Mouse (Mus musculus) forebrain, embryonic 15.5 days (tissue): Measurements from ENCODE around the gene Abcc5. TPM values are rescaled to one million over a fixed set of nuclear protein-coding genes. Genes with fewer than 3 reads are reported as not detected.
"Not testable (repeated sequence)": the region's sequence is repeated elsewhere in the genome, so short reads cannot be mapped to it uniquely, and the experiment has no call there.

Experiments used
- ATAC-seq: fragments of 200-750 bp; cut with Nextera tagmentation; replicated peaks from 2 replicates; pipeline ENCODE4 v1.8.0; 2017; ENCODE audit warnings: mild to moderate bottlenecking, moderate TSS enrichment, moderate library complexity
- H3K27ac ChIP-seq: fragments of 300-500 bp; sonication (generic); replicated peaks from 2 replicates; pipeline ENCODE4 v1.5.1; 2015; ENCODE audit warnings: mild to moderate bottlenecking, inconsistent platforms
- H3K27me3 ChIP-seq: fragments of 300-500 bp; sonication (generic); 2 replicates; pipeline ENCODE4 v1.6.1; 2015; ENCODE audit warnings: inconsistent platforms
- H3K36me3 ChIP-seq: fragments of 300-500 bp; sonication (generic); 2 replicates; pipeline ENCODE4 v1.6.1; 2015; ENCODE audit warnings: mild to moderate bottlenecking, inconsistent platforms
- H3K4me1 ChIP-seq: fragments of 300-500 bp; sonication (generic); 2 replicates; pipeline ENCODE4 v1.6.1; 2015; ENCODE audit warnings: inconsistent platforms
- H3K4me2 ChIP-seq: fragments of 300-500 bp; sonication (generic); replicated peaks from 2 replicates; pipeline ENCODE4 v1.6.1; 2015; ENCODE audit warnings: mild to moderate bottlenecking, inconsistent platforms
- H3K4me3 ChIP-seq: fragments of 300-500 bp; sonication (generic); 2 replicates; pipeline ENCODE4 v1.5.1; 2015; ENCODE audit warnings: mild to moderate bottlenecking, inconsistent platforms
- H3K9ac ChIP-seq: fragments of 300-500 bp; sonication (generic); replicated peaks from 2 replicates; pipeline ENCODE4 v1.6.1; 2015; ENCODE audit warnings: mild to moderate bottlenecking, inconsistent platforms
- H3K9me3 ChIP-seq: fragments of 300-500 bp; sonication (generic); 2 replicates; pipeline ENCODE4 v1.6.1; 2016; ENCODE audit warnings: inconsistent platforms
- WGBS: fragments of 180-500 bp; shearing (Covaris S2); methylation state at CpG from one replicate; pipeline ENCODE4 v1.1.7; 2015; ENCODE audit warnings: mixed read lengths; 5-methylcytosine and 5-hydroxymethylcytosine counted together
- polyA plus RNA-seq: library from polyadenylated mRNA; unstranded; fragments of >200 nt; fragmentation: Nextera tagmentation; extraction: Ambion mirVana; gene quantifications from 2 replicates; pipeline ENCODE4 v1.2.1, GENCODE M21; 2015

The Abcc5 gene
- 143 and 144 TPM in 2 replicates for polyA plus RNA-seq

DNA sequence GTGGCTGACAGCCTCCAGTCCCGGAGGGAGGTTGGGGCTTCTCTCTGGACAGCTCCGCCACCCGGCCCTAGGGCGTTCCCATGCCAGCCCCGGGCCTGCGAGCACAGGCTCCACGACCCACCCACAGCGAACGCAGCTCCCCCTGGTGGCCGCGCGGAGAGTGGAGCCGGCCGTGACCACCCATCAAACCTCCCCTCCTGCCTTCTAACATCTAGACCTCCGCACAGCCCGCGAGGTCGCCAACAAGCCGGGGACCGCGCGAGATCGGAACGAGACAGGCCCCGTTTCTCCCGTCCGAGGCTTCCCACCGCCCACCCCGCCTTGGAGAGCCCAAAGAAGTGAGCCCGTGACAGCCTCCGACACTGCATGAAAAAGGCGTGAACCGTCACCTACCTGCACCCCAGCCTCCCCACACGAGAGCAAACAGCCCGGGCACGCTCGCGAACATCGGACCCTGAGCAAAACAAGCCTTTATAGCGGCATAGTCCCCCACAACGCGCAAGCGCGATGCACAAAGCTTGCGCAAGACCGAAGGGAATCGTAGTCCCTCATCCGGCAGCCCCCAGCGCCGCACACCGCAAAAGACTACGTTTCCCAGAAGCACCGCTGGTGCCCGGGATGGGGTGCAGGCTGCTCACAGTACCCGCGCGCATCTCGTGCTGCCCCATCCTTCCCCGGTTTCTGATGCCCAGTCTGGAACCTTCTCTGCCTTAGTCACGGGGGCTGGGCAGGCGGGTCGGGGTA is at the start of gene Abcc5:
Abcc5 (minus strand) TSS at position 540 of the 744 bp plus-strand sequence.
- H3K4me3 ChIP-seq = peak within 1 kb of the TSS; percentile 72
- peak within 1 kb of the TSS; percentile 91 for H3K27ac ChIP-seq
- peak; percentile 100 for ATAC-seq
- H3K9me3 ChIP-seq = no peaks in the 10 kb centered on the region
- WGBS = under 1% methylated on average over 62 of the region's 62 CpGs
- H3K27me3 ChIP-seq = no peaks in the 10 kb centered on the region
- peak within 1 kb of the TSS; percentile 77 for H3K9ac ChIP-seq
- H3K4me2 ChIP-seq = peak within 1 kb of the TSS; percentile 54
- peaks cover 10% of the 10 kb centered on the region for H3K36me3 ChIP-seq
- H3K4me1 ChIP-seq = peaks cover 25% of the 10 kb centered on the region

DNA sequence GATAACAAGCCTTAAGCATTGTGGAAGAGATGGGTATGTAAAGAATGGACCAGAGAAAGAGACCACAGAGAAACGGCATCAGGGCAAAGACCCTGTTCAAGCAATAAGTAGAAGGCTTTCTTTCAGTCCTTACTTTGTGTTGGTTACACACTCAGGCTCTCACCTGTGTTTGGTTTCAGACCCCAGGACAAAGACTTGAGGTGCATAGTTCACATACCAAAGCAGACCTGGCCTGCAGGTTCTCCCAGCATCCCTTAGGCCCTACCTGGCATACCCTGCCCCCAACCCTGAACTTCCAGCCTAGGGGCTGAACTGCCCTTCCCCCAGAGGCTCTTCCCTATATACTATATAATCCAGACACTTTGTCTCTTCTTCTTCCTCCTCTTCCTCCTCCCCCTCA is 49.1 kb upstream of the Abcc5 start:
- H3K4me2 ChIP-seq = no peak overlapping the region
- no peak overlapping the region for H3K4me3 ChIP-seq
- H3K27ac ChIP-seq = no peak overlapping the region
- no peaks in the 10 kb centered on the region for H3K9me3 ChIP-seq
- H3K36me3 ChIP-seq = no peaks in the 10 kb centered on the region
- H3K4me1 ChIP-seq = no peaks in the 10 kb centered on the region
- 96% methylated on average over 1 of the region's 1 CpGs for WGBS
- no peak for ATAC-seq
- H3K27me3 ChIP-seq = no peaks in the 10 kb centered on the region
- no peak overlapping the region for H3K9ac ChIP-seq

DNA sequence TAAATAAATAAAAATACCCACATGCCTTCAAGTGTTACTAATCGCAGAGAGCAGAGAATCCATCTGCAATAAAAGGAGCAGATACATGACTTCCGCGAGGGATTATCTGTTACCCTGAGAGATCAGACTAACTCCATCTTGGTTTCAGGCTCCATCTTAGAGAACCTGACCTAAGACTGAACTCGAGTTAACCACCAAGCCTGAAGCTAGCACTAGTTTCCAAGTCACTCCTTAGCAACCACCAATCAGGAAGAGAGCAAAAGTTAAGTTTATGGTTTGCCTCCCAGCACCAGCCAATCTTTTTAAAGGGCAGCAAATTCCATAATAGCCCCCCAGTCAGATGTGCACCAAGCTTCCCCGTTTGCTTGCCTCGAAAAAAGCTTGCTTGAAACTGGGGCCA is 48.6 kb upstream of the Abcc5 start:
- Histone ChIP-seq H3K9ac (no peak overlapping the region), H3K36me3 (no peaks in the 10 kb centered on the region), H3K9me3 (no peaks in the 10 kb centered on the region), H3K4me1 (no peaks in the 10 kb centered on the region), H3K4me2 (no peak overlapping the region), H3K27me3 (no peaks in the 10 kb centered on the region), H3K4me3 (no peak overlapping the region), H3K27ac (no peak overlapping the region)
- WGBS = 86% methylated on average over 6 of the region's 6 CpGs
- ATAC-seq = no peak

DNA sequence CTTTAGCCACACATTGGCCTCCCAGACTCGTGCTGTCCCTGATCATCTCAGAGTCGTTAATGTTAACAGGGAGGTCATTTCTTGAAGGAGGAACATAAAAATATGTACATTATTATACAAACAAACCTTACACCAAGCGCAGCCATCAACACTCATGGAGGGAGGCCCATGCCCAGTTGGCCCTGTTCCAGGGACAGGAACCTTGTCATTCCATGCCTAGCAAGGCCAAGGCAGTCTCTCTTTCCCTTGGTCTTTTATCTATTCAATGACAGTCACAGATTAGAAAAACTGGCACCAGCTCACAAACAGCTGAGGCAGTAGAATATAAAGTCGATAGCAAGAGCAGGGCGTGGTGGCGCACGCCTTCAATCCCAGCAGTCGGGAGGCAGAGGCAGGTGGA is 48.0 kb upstream of the Abcc5 start:
- Histone ChIP-seq H3K4me1 (no peaks in the 10 kb centered on the region), H3K4me2 (no peak overlapping the region), H3K36me3 (no peaks in the 10 kb centered on the region), H3K27ac (no peak overlapping the region), H3K4me3 (no peak overlapping the region), H3K27me3 (no peaks in the 10 kb centered on the region), H3K9me3 (no peaks in the 10 kb centered on the region), H3K9ac (no peak overlapping the region)
- WGBS = 91% methylated on average over 8 of the region's 8 CpGs
- ATAC-seq = no peak

DNA sequence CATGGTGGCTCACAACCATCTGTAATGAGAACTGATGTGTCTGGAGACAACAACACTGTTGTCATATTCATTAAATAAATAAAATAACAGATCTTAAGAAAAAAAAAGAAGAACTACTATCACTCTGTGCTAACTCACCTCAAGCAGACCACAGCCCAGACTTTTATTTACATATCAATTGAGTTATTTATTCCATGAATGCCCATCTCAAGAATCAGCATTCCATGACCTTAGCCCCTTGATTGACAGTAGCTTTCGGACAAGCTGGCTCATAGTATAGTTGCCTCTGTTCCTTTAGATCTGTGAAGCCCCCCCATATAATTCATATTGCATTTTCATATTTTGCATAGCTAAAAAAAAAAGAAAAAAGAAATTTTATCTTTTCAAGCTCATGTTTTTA is 47.6 kb upstream of the Abcc5 start:
- WGBS = 84% methylated on average over 1 of the region's 1 CpGs
- ATAC-seq = no peak
- H3K27ac ChIP-seq = no peak overlapping the region
- H3K4me2 ChIP-seq = no peak overlapping the region
- H3K9me3 ChIP-seq = no peaks in the 10 kb centered on the region
- no peak overlapping the region for H3K9ac ChIP-seq
- H3K27me3 ChIP-seq = no peaks in the 10 kb centered on the region
- H3K36me3 ChIP-seq = no peaks in the 10 kb centered on the region
- no peaks in the 10 kb centered on the region for H3K4me1 ChIP-seq
- H3K4me3 ChIP-seq = no peak overlapping the region

DNA sequence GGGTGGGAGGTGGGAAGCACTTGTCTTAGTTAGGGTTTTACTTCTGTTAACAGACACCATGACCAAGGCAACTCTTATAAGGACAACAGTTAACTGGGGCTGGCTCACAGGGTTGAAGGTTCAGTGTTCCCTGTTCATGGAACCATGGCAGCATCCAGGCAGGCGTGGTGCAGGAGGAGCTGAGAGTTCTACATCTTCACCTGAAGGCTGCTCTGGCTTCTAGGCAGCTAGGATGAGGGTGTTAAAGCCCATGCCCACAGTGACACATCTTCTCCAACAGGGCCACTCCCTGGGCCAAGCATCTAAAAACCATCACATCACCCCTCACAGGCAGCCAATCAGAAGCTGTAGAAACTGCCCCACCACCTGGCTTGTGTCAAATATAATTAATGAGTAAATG is 45.5 kb upstream of the Abcc5 start:
- no peak for ATAC-seq
- no peaks in the 10 kb centered on the region for H3K4me1 ChIP-seq
- H3K4me2 ChIP-seq = no peak overlapping the region
- H3K9me3 ChIP-seq = no peaks in the 10 kb centered on the region
- H3K36me3 ChIP-seq = no peaks in the 10 kb centered on the region
- WGBS = 83% methylated on average over 1 of the region's 1 CpGs
- H3K27ac ChIP-seq = no peak overlapping the region
- H3K27me3 ChIP-seq = no peaks in the 10 kb centered on the region
- H3K9ac ChIP-seq = no peak overlapping the region
- no peak overlapping the region for H3K4me3 ChIP-seq

DNA sequence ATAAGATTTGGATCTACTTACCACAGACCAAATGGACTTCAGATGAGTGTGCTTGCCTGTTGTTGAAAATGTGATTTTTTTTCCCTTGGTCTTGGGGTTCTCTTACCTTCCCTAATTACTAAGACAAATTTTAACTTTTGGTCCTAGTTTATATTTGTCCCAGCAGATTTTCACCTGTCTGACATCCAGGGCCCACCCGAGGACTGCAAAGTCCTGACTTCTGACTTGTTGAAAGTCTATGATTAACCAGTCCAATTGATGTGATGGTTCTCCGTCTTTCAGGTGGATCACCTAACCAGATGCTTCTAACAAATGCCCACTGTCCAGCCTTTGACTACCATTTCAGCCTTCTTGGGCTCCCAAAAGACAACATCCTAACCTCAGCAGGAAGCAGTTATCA is 44.8 kb upstream of the Abcc5 start:
- no peaks in the 10 kb centered on the region for H3K27me3 ChIP-seq
- no peak overlapping the region for H3K9ac ChIP-seq
- no peak overlapping the region for H3K27ac ChIP-seq
- H3K4me1 ChIP-seq = no peaks in the 10 kb centered on the region
- no peak overlapping the region for H3K4me2 ChIP-seq
- H3K4me3 ChIP-seq = no peak overlapping the region
- WGBS = 87% methylated on average over 2 of the region's 2 CpGs
- no peaks in the 10 kb centered on the region for H3K9me3 ChIP-seq
- no peaks in the 10 kb centered on the region for H3K36me3 ChIP-seq
- ATAC-seq = no peak

DNA sequence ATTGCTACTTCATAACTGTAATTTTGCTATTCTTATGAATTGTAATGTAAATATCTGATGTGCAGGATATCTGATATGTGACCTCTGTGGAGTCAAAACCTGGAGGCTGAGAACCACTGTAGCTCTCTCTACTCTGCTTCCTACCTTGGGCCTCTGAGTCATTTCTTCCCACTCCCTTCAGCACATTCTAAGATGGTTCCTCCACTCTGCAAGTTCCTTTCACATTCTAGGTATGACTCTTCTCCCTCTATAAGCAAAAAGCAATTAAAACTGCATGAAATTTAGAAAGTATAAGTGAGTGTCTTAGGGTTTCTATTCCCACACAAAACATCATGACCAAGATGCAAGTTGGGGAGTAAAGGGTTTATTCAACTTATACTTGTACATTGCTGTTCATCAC is 38.5 kb upstream of the Abcc5 start:
- no peak for ATAC-seq
- Histone ChIP-seq H3K9ac (no peak overlapping the region), H3K4me2 (no peak overlapping the region), H3K27ac (no peak overlapping the region), H3K4me3 (no peak overlapping the region), H3K9me3 (no peaks in the 10 kb centered on the region), H3K36me3 (no peaks in the 10 kb centered on the region), H3K27me3 (no peaks in the 10 kb centered on the region), H3K4me1 (no peaks in the 10 kb centered on the region)

DNA sequence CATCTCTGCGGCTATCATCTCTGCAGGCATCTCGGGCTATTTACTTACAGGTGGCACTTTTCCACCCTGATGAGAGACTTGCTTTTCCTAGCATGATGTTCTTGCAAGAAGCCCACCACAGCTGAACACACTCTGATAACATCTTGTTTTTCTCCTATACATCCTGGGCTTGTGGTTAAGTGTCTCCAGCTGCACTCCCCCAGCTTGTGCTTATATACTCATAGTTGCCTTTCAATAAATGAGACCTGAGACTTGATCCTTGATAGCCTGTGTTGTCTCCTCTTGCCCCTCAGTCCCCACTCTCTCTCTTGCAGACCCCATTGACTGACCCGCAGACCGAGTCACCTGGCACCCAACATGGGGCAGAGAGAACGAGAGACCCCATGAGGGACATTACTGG is 32.5 kb upstream of the Abcc5 start:
- not testable (repeated sequence) for H3K36me3 ChIP-seq, H3K4me2 ChIP-seq, H3K27me3 ChIP-seq, H3K9ac ChIP-seq, H3K4me1 ChIP-seq, H3K27ac ChIP-seq, H3K9me3 ChIP-seq, H3K4me3 ChIP-seq, ATAC-seq
- 96% methylated on average over 5 of the region's 5 CpGs for WGBS

DNA sequence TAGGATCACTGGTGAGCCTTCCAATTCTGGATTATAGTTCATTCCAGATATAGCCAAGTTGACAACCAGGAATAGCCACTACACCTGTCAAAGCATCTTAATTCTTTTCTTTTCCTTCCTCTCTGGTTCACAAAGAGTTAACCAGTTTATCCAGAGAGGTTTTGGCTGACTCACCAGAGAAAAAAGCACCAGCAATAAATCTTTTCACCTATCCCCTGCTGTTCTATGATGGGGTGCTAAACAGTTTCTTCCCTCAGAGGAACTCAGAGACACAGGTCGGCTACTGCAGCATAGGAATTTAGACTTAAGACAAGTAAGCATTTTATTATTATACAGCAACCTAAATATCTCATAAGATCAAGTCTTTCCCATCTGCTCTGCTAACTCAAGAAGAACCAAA is 29.9 kb upstream of the Abcc5 start:
- WGBS = 37% methylated on average over 1 of the region's 1 CpGs
- no peaks in the 10 kb centered on the region for H3K27me3 ChIP-seq
- no peak overlapping the region for H3K4me3 ChIP-seq
- H3K9ac ChIP-seq = no peak overlapping the region
- ATAC-seq = no peak
- no peaks in the 10 kb centered on the region for H3K36me3 ChIP-seq
- no peak overlapping the region for H3K4me2 ChIP-seq
- H3K4me1 ChIP-seq = no peaks in the 10 kb centered on the region
- H3K9me3 ChIP-seq = no peaks in the 10 kb centered on the region
- H3K27ac ChIP-seq = no peak overlapping the region

DNA sequence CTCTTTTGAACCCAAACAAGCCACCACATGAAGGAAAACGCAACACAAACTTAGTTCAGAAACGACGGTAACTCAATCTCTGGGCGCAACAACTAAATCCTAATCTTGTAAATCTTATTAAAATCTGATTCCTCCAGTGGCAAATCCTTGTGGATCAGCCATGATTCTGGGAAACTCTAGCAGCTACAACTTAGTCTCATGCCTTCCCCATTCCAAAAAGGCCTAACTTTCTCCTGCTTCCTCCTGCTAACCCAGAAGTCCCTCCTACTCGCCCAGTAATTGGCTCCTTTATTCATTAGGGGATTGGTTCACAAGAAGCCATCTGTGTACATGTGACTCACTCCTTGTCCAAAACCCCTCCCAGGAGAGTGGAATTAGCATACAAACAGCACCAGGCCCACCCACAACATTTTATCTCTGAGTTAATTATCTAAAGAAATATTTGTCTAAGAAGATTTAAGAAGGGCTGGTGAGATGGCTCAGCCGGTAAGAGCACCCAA is 28.0 kb upstream of the Abcc5 start:
- H3K27ac ChIP-seq = no peak overlapping the region
- H3K4me1 ChIP-seq = no peaks in the 10 kb centered on the region
- WGBS = 95% methylated on average over 6 of the region's 6 CpGs
- H3K27me3 ChIP-seq = no peaks in the 10 kb centered on the region
- no peaks in the 10 kb centered on the region for H3K36me3 ChIP-seq
- no peak overlapping the region for H3K9ac ChIP-seq
- no peaks in the 10 kb centered on the region for H3K9me3 ChIP-seq
- no peak overlapping the region for H3K4me2 ChIP-seq
- ATAC-seq = no peak
- H3K4me3 ChIP-seq = no peak overlapping the region

DNA sequence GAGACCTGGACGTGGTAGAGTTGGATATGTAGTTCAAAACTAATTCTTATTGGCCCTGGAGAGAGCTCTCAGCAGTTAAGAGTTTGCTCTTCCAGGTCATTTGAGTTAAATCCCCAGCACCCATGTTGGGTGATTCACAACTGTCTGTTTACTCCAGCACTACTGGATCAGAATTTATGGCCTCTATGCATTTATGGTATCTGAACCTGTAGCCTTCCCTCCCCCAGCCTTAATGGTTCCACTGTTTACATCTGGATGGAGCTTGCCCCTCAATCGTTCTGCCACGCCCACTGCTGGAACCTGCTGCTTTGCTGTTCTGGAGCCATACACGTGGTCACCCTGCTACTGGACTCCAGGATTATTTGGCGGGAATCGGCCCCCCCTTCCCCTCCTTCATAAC is 25.6 kb upstream of the Abcc5 start:
- ATAC-seq = no peak
- no peaks in the 10 kb centered on the region for H3K27me3 ChIP-seq
- H3K36me3 ChIP-seq = no peaks in the 10 kb centered on the region
- WGBS = 81% methylated on average over 6 of the region's 6 CpGs
- H3K4me2 ChIP-seq = no peak overlapping the region
- H3K4me3 ChIP-seq = no peak overlapping the region
- no peaks in the 10 kb centered on the region for H3K4me1 ChIP-seq
- no peak overlapping the region for H3K9ac ChIP-seq
- H3K27ac ChIP-seq = no peak overlapping the region
- H3K9me3 ChIP-seq = no peaks in the 10 kb centered on the region

DNA sequence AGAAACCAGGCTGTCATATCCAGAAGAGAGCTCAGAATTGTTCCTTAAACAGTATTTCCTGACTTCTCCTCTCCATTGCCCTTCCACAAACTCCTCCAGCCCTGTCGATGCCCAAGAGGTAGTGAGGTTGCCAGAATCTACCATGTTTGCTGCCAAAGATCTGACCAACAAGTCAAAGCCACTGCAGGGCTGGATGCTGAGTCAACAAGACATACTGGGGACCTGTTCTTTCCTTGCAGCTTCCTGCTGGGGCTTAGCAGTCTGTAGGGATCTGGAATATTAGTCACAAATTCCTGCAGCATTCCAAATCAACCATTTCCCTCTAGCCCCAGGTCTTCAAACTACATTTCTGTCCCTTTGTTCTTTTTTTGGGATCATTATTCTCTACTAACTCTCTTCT is 19.7 kb upstream of the Abcc5 start:
- no peak overlapping the region for H3K9ac ChIP-seq
- no peaks in the 10 kb centered on the region for H3K4me1 ChIP-seq
- no peaks in the 10 kb centered on the region for H3K27me3 ChIP-seq
- H3K27ac ChIP-seq = no peak overlapping the region
- H3K9me3 ChIP-seq = no peaks in the 10 kb centered on the region
- no peak for ATAC-seq
- no peak overlapping the region for H3K4me2 ChIP-seq
- WGBS = 83% methylated on average over 1 of the region's 1 CpGs
- no peaks in the 10 kb centered on the region for H3K36me3 ChIP-seq
- H3K4me3 ChIP-seq = no peak overlapping the region
